Mouse (Mus musculus) layer of hippocampus, postnatal 36 days (tissue): ENCODE results near the gene Sort1. TPM values are rescaled to one million over a fixed set of nuclear protein-coding genes. Genes with fewer than 3 reads are reported as not detected.

ENCODE experiments used
- DNase-seq, 2 experiments: peaks; one replicate each; pipeline ENCODE4 v3.0.0; 2022
- total RNA-seq, 2 experiments: library from RNA; stranded (reverse); gene quantifications; 2 replicates each; pipeline ENCODE4 v1.2.3; 2021

Sort1 gene
- total RNA-seq, 2 experiments from 2014 or later: 345 to 381 TPM

GRCm38 (mm10) chr3:108295379-108296219, 11.7 kb downstream of the Sort1 start:
- DNase-seq: peak; percentile 72 to 74

DNA sequence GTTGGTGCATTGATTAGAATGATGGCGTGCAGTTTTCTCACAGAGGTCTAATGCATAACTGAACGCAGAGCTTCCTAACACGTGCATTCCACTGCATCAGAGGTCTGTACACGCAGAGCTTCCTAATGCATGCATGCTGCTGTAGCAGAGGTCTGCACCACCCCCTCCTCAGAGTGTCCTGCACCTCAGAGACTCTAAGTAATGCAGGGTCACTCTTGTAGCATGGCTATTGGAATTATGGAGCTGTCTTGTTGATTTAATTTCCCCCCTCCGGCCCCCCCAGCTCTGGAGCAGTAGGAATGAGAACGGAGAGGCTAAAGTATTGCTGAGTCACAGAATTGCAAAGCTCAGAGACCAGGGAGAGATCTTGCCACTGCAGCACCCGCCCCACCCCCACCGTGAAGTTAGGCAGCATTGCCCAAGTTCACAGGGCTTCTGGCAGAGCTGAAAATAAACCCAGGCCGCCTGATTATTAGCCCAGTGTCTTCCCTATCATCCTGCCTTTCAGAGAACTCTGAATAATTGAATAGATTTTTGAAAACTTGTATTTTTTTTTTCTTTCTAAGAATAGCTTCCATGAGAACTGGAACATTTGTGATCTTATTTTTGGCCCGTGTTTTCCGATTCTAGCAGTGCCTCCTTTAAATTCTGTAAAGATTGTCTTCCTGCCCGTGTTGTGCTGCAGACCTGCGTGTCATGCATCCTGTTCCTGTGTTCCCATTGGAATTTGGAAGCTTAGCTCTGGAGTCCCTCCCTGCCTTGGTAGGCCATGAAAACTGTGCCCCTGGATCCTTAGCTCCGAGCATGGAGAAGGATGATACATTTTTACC, 12.6 kb downstream of the Sort1 start:
- no peak for DNase-seq

GRCm38 (mm10) chr3:108297050-108297419, 13.2 kb downstream of the Sort1 start:
- no peak for DNase-seq

- no peak for DNase-seq
Measured at GRCm38 (mm10) chr3:108297603-108298553, 14.0 kb downstream of the Sort1 start.

DNA sequence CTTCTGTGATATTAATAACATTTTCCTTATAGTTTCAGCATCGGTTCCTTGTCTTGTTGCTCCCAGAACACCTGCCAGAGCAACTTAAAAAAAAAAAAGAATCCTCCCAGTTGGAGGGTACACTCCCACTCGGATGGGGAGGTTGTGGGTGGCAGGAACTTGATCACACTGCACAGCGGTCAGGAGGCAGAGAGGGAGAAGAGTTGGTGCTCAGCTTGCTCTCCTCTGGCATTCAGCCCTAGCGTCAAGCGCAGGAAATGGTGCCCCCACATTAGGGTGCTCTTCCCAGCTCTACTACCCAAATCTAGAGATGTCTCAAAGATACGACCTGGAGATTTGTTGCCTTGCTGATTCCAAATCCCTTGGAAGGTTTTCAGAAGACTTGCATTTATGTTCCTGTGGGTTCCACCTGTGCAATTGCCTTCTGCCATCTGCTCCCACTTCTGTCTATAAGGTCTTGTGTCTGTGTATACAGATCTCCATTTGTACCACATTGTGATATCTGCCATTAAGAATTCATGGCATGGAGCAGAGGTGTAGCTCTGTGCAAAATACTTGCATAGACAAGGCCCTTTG, 16.7 kb downstream of the Sort1 start:
- DNase-seq: no peak

GRCm38 (mm10) chr3:108303683-108304082, 19.8 kb downstream of the Sort1 start:
- no peak for DNase-seq

- DNase-seq: no peak
Measured at GRCm38 (mm10) chr3:108304747-108305146, 20.9 kb downstream of the Sort1 start.

- DNase-seq: no peak
Measured at GRCm38 (mm10) chr3:108306387-108306786, 22.5 kb downstream of the Sort1 start.

DNA sequence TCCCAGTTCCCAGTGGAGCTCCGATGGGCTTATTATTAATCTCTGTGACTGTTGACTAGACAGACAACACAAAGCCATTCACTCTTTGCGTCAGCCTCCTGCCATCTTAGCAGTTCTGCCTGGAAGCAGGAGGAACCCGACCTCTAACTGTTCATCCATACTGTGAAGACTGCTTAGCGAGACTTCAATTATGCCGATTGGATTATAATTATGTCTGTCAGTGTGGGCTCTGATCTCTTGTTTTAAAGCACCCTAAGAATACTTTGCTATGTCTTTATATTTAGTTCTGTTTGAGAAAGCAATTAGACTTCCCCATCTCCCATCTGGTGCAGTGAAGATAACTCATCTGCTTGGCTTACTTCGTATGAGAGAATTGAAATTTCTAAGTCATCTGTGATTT, 23.6 kb downstream of the Sort1 start:
- no peak for DNase-seq

DNA sequence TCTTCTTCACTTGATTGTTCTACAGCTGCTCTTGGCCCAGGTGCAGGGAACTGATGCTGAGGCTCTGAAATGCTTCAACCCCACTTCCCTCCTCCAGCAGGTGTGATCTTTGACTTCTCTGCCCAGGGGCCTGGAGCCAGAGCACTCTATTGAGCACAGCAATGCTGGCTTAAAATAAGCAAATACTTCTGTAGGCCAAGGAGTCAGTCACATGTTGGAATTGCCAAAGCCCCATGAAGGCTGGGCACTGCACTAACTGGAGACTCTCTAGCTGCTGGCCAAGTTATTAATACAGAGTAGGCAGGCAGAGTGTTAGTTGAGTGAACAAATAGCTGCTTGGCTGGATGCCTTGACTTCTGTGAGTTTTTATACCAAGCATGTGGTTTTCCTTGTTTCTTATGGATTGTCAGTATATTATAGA, 27.0 kb downstream of the Sort1 start:
- no peak for DNase-seq

GRCm38 (mm10) chr3:108311688-108312087, 27.8 kb downstream of the Sort1 start:
- no peak for DNase-seq

DNA sequence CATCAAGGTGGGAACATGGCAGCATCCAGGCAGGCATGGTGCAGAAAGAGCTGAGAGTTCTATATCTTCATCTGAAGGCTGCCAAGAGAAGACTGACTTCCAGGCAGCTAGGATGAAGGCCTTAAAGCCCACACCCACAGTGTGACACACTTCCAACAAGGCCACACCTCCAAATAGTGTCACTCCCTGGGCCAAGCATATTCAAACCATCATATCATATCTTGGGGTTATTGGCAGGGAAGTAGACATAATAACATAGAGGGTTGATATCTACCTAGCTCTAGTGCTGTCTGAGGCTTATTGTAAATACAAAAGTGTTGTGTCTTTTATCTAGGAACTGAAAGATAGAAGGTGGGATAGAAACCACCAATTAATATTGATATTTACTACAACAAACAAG, 28.5 kb downstream of the Sort1 start:
- no peak for DNase-seq

- DNase-seq: no peak
Measured at GRCm38 (mm10) chr3:108313138-108313537, 29.3 kb downstream of the Sort1 start.

GRCm38 (mm10) chr3:108314038-108314675, 30.3 kb downstream of the Sort1 start:
- no peak for DNase-seq

DNA sequence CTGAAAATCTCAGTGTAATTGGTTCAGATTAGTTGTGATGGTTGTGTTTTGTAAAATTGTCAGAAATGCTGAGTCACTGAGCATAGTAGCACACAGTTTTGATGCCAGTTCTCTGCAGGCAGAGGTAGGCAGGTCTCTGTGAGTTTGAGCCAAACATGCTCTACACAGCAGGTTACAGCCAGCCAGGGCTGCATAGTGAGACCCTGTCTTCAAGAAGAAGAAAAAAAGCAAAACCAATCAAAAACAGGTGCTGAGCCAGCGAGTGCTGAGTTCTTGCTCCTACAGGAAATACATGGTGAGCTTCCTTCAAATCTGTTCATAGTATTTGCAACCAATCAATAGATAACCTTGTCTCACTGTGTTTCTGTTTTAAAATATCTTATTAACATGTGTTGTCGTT, 34.6 kb downstream of the Sort1 start:
- DNase-seq: no peak

- DNase-seq: no peak
Measured at GRCm38 (mm10) chr3:108321671-108322070, 37.8 kb downstream of the Sort1 start.

DNA sequence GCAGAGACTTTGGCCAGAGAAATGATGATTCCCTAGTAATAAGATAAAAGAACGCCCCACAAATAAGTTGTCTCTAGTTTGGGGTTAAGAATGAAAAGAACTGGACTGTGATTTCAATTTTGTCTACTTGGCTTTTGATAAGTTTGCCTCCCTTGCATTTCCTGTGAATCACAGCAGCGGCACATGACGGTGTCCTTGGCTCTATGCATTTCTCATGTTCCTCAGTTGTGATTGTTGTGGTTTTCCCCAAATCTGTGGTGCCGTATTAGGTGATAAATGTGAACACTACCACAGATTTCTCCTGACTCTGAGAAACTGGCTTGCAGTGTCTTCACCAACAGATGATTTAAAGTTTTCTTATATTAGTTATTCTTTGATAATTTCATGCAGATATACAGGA, 38.3 kb downstream of the Sort1 start:
- DNase-seq: no peak

GRCm38 (mm10) chr3:108322962-108323361, 39.1 kb downstream of the Sort1 start:
- no peak for DNase-seq

- no peak for DNase-seq
Measured at GRCm38 (mm10) chr3:108324837-108325236, 41.0 kb downstream of the Sort1 start.

DNA sequence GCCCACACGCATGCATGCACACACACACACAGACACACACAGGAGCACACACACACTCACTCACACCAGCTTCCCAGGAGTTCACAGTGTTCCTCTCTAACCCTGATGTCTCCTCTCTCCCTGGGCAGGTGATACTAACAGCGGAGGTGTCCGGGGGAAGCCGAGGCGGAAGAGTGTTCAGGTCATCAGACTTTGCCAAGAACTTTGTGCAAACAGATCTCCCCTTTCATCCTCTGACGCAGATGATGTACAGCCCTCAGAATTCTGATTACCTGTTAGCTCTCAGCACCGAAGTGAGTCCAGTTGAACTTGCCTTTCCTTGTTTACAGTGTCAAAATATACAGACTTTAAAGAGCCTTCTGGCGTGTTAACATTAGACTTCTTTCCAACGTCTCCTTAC, 41.6 kb downstream of the Sort1 start:
- no peak for DNase-seq

GRCm38 (mm10) chr3:108327275-108327674, 43.4 kb downstream of the Sort1 start:
- DNase-seq: peak in 1 of 2 experiments; percentile 47

- no peak for DNase-seq
Measured at GRCm38 (mm10) chr3:108327916-108328315, 44.0 kb downstream of the Sort1 start.
